Mouse (Mus musculus): ENCODE data around the gene Dhrs2. TPM values are rescaled to one million over a fixed set of nuclear protein-coding genes. Genes with fewer than 3 reads are reported as not detected.
A peak's percentile ranks its signal among the peaks of the same experiment; 100 is the strongest.

Gene Dhrs2
- not detected in 2 replicates for polyA plus RNA-seq (2016; fragmentation: Nextera tagmentation; extraction: Ambion mirVana)

DNA sequence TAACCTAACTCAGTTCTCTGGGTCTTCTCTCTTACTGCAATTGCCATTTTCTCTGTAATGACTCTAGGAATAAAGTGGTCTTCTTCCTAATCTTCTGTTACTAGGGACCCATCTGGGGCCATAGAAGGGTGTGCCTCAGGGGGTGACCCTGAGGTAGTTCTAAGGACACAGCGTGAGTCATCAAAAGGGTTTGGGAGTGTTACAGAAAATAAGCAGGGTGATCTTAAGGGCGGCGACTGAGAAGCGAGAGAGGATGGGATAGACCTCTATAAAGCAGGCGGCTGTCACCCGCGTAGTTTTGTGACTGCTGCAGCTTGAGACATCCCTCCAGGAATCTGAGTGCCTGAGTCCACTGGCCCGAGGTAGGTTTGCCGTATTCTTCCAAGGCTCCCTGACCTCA lies at the start of gene Dhrs2:
Dhrs2 (plus strand) TSS at position 301 of the 400 bp plus-strand sequence.
- no peak for DNase-seq (ENCODE audit: low spot score)

DNA sequence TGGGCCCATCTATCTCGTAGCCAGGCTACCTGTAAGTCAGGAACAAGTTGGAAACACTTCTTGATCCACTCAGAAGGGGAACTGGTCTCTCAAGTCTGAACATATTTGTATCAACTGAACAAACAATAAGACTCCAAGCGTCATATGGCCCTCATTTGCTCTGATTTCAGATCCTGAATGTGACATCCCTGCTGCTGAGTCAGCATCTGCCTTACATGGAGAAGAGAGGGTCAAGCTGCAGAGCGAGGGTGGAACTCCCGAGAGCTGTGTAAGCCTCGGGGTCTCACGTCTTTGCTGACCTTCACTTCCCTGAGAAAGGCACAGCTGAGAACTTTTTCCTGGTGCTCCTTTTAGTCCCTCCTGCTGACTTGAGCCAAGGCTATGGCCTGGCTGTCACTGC lies 47.6 kb upstream of the Dhrs2 start:
- Histone ChIP-seq H3K4me1 (0 out of 2 replicates have a peak, but pooled peaks cover 5% of the 10 kb centered on the region), H3K9me3 (no peaks in the 10 kb centered on the region), H3K4me3 (no peak overlapping the region), H3K27me3 (ENCODE audit: insufficient read depth, poor library complexity, severe bottlenecking) (peaks cover 10% of the 10 kb centered on the region), H3K36me3 (no peaks in the 10 kb centered on the region), H3K27ac (no peak overlapping the region)
- WGBS, result 55% methylated on average over 6 of the region's 6 CpGs
- no peak for DNase-seq (ENCODE audit: low spot score)

More for the DNA sequence above, at the start of gene Dhrs2:
- 72% methylated on average over 9 of the region's 9 CpGs for WGBS
- no peaks in the 10 kb centered on the region for H3K36me3 ChIP-seq
- H3K4me1 ChIP-seq, result no peaks in the 10 kb centered on the region
- no peak within 1 kb of the TSS for H3K27ac ChIP-seq
- H3K9me3 ChIP-seq, result no peaks in the 10 kb centered on the region
- H3K4me3 ChIP-seq, result no peak within 1 kb of the TSS
- no peaks in the 10 kb centered on the region for H3K27me3 ChIP-seq (ENCODE audit: insufficient read depth, poor library complexity, severe bottlenecking)

DNA sequence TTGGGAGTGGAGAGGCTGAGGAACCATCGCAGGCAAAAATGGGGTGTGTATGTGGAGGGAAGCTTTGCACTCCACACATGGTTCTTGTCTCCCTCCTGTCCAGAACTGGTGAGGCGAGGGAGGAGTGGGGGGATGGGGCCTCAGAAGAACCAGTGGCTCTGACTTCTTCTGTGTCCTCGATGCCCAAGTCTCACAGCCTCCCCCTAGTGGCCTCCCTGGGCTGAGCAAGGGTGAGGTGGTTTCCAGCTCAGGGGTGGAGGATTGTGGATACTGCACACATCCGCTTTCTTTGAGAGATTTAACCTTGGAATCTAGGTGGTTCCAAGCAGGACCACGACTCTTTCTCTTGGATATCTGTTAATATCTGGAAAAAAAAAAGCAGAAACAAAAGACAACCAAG lies 44.5 kb upstream of the Dhrs2 start:
- 0 out of 2 replicates have a peak, but pooled peaks cover 6% of the 10 kb centered on the region for H3K27me3 ChIP-seq (ENCODE audit: insufficient read depth, poor library complexity, severe bottlenecking)
- no peak overlapping the region for H3K27ac ChIP-seq
- WGBS, result 33% methylated on average over 5 of the region's 5 CpGs
- no peaks in the 10 kb centered on the region for H3K9me3 ChIP-seq
- DNase-seq (ENCODE audit: low spot score), result no peak
- no peaks in the 10 kb centered on the region for H3K36me3 ChIP-seq
- peaks cover 13% of the 10 kb centered on the region for H3K4me1 ChIP-seq
- H3K4me3 ChIP-seq, result no peak overlapping the region

DNA sequence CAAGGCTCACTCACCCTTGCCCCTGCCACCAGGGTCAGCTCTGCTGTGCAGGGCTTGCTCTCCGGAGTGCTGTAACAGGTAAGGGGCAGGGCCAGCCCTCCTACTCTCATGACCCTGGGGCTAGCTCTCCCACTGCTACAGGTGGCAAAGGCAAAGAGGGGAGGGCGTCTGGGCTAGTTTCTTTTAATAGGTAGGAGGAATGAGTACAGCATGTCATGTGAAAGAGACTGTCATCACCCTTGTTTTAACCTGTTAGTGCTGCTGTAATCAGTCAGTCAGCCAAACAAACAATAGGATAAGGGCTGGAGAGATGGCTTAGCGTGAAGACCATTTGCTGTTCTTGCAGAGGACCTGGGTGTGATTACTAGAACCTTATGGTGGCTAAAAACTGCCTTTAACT lies 40.9 kb upstream of the Dhrs2 start:
- Histone ChIP-seq H3K27ac (no peak overlapping the region), H3K36me3 (no peaks in the 10 kb centered on the region), H3K9me3 (no peaks in the 10 kb centered on the region), H3K27me3 (ENCODE audit: insufficient read depth, poor library complexity, severe bottlenecking) (0 out of 2 replicates have a peak, but pooled peaks cover 6% of the 10 kb centered on the region), H3K4me1 (peaks cover 13% of the 10 kb centered on the region), H3K4me3 (no peak overlapping the region)
- 33% methylated on average over 3 of the region's 3 CpGs for WGBS
- DNase-seq (ENCODE audit: low spot score), result no peak

DNA sequence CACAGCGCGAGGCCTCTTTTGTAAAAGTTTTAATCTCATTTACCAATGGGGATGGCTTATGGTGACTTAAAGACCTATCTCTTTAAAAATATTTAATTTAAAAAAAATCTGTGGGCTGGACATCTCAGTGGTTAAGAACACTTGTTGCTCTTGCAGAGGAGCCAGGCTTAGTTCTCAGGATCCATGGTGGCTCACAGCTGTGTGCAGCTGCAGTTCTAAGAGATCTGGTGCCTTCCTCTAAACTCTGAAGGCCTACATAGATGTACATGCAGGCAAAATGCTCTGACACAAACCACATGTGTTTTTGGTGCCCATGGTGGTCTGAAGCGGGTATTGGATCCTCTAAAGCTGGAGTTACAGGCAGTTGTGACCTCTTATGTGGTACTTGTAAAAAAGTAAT lies 38.6 kb upstream of the Dhrs2 start:
- no peaks in the 10 kb centered on the region for H3K36me3 ChIP-seq
- WGBS, result 92% methylated on average over 3 of the region's 3 CpGs

DNA sequence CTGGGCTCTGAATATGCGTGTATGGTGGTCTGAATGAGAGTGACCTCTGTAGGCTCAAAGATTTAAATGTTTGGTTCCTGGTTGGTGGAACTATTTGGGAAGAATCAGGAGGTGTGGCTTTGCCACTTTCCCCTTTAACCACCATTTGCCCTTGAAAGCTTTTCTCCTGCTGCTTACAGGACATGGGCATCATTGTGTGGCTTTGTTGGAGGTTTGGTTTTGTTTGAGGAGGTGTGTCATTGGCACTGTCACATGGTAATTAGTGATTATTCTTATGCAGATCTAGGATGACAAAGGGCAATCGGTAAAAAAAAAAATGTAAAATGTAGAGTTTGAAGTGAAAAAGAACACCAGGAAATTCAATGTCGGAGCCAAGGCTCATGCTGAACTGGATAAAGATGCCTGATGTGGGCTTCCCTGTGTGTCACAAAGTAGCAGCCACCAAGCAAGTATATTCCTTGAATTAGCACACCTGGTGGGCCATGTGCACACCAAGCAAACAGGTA lies 37.1 kb upstream of the Dhrs2 start:
- Histone ChIP-seq H3K27me3 (ENCODE audit: insufficient read depth, poor library complexity, severe bottlenecking) (peaks cover 26% of the 10 kb centered on the region), H3K9me3 (no peaks in the 10 kb centered on the region), H3K4me1 (peaks cover 14% of the 10 kb centered on the region), H3K27ac (no peak overlapping the region), H3K4me3 (no peak overlapping the region), H3K36me3 (no peaks in the 10 kb centered on the region)
- WGBS, result 91% methylated on average over 3 of the region's 3 CpGs
- no peak for DNase-seq (ENCODE audit: low spot score)

More for the DNA sequence above, 38.6 kb upstream of the Dhrs2 start:
- Histone ChIP-seq H3K27ac (no peak overlapping the region), H3K9me3 (no peaks in the 10 kb centered on the region), H3K4me3 (no peak overlapping the region), H3K27me3 (ENCODE audit: insufficient read depth, poor library complexity, severe bottlenecking) (peaks cover 13% of the 10 kb centered on the region; the same call in 1 of the 2 replicates), H3K4me1 (peaks cover 8% of the 10 kb centered on the region)
- peak; percentile 54 for DNase-seq (ENCODE audit: low spot score)

DNA sequence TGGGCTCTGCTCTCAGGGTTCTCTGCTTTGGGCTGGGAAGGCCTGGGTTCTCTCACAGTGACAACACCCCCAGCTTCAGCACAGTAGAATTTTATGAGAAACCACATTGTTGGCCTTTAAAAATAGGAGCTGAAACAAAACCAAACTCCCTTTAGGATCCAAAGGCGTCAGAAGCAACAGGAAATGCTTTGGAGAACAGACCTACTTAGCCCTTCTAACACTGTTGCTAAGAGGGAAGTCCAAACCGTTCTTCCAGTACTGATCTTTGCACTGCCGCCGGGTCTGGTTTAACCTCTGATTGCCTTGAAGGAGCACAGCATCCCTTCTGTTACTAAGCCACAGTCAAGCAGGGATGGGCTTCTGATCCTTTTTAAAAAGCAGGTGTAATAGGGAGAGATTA lies 33.3 kb upstream of the Dhrs2 start:
- Histone ChIP-seq H3K4me3 (no peak overlapping the region), H3K4me1 (peaks cover 11% of the 10 kb centered on the region; the same call in 1 of the 2 replicates), H3K27ac (no peak overlapping the region), H3K9me3 (no peaks in the 10 kb centered on the region), H3K36me3 (no peaks in the 10 kb centered on the region), H3K27me3 (ENCODE audit: insufficient read depth, poor library complexity, severe bottlenecking) (peaks cover 43% of the 10 kb centered on the region)
- WGBS, result 41% methylated on average over 4 of the region's 4 CpGs
- DNase-seq (ENCODE audit: low spot score), result no peak

DNA sequence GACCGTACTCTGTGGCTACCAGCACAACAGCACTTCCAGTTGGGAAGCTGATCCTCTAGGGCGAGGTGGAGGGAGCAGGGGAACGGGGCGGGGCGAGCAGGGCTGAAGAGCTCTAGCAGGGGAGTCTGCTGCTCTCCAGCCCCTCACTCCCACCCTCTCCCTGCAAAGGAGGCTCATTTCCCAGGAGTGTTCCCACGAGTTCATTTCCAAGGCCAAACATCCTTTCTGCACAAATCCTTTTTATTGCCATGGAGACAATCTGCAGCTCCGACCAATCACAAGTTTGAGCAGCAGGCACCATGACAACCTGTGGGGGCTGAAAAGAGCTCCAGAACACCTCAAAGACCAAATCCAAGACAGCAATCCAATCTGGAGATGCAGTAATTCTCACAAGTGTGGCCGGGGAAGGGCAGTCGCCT lies 32.4 kb upstream of the Dhrs2 start:
- H3K27ac ChIP-seq, result no peak overlapping the region
- peaks cover 15% of the 10 kb centered on the region for H3K4me1 ChIP-seq
- no peaks in the 10 kb centered on the region for H3K9me3 ChIP-seq
- WGBS, result 44% methylated on average over 9 of the region's 9 CpGs
- no peaks in the 10 kb centered on the region for H3K36me3 ChIP-seq
- no peak for DNase-seq (ENCODE audit: low spot score)
- no peak overlapping the region for H3K4me3 ChIP-seq
- peaks cover 49% of the 10 kb centered on the region for H3K27me3 ChIP-seq (ENCODE audit: insufficient read depth, poor library complexity, severe bottlenecking)

DNA sequence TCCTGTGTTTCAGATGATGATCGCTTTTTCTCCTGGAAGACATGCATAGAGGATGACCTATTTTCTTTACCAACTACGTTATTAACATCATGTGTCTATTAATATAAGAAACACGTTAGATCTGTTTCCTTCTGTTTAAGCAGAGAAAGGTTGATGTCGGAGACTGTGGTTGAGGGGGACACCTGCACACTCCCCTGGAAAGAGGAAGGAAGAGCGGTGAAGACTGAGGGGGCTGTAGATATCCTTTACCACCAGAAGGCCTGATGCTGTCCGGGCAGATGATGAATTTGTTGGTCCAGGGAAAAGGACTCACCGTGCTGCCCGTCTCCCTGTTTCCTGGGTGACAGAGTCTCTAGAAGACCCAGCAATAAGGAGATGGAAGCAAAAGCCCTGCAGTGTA lies 28.5 kb upstream of the Dhrs2 start:
- peaks cover 45% of the 10 kb centered on the region for H3K27me3 ChIP-seq (ENCODE audit: insufficient read depth, poor library complexity, severe bottlenecking)
- H3K4me1 ChIP-seq, result peaks cover 40% of the 10 kb centered on the region
- H3K27ac ChIP-seq, result no peak overlapping the region
- no peak overlapping the region for H3K4me3 ChIP-seq
- 86% methylated on average over 8 of the region's 8 CpGs for WGBS
- H3K36me3 ChIP-seq, result no peaks in the 10 kb centered on the region
- H3K9me3 ChIP-seq, result no peaks in the 10 kb centered on the region
- DNase-seq (ENCODE audit: low spot score), result no peak

DNA sequence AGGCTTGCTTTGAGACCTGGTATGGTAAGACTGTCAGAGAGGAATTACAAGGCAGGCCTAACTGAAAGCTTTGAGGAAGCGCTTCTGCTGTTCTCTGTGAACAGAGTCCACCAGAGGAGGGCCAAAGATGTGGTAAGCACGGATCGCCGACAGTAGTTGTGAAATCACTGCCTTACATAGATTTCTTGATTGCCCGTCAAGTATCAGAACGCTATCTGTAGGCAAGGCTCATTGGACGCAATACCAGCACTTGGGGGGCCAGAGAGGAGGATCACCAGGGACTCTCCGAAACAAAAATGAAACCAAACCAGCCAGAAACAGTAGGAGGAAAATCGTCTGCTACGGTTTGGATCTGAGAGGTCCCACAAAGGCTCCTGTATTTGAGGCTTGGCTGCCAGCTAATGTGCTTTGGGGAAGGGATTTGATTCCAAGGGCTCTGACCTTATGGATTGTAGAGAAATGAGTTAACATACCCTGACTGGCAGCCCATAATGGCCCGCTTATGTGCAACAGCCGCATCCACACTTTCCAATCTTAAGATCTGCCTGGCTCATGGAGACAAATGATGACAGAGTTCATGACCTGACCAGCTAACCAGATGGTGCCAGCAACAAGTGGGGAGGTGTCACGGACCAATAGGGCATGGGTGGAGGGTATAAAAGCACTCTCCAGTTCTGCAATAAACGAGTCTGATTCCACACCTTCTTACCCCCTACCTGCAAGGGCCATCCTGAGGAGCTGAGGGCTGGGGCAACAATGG lies 27.8 kb upstream of the Dhrs2 start:
- Histone ChIP-seq H3K36me3 (no peaks in the 10 kb centered on the region), H3K9me3 (no peaks in the 10 kb centered on the region), H3K27me3 (ENCODE audit: insufficient read depth, poor library complexity, severe bottlenecking) (peaks cover 40% of the 10 kb centered on the region), H3K4me1 (peaks cover 47% of the 10 kb centered on the region), H3K4me3 (no peak overlapping the region), H3K27ac (no peak overlapping the region)
- no peak for DNase-seq (ENCODE audit: low spot score)
- WGBS, result 74% methylated on average over 14 of the region's 14 CpGs

DNA sequence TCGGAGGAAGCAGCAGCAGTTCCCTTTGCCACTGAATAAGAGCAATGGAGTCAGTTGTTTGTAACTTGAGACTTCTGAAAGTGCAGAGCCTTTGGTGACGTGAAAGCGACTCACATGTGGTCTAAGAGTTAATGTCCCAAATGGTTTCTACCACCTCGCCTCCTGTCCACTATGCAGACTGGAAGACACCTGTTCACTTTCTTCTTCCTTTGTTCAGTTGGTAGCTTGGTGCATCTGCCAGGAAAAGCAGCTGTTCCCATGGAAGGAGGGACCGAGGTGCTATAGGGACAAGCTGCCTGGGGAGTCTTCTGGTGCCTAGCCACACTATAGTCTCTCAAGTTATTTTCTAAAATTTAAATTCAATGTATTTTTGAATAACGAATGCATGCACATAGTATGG lies 27.0 kb upstream of the Dhrs2 start:
- 55% methylated on average over 6 of the region's 6 CpGs for WGBS
- Histone ChIP-seq H3K4me1 (peaks cover 43% of the 10 kb centered on the region), H3K9me3 (no peaks in the 10 kb centered on the region), H3K4me3 (no peak overlapping the region), H3K36me3 (no peaks in the 10 kb centered on the region), H3K27ac (no peak overlapping the region), H3K27me3 (ENCODE audit: insufficient read depth, poor library complexity, severe bottlenecking) (peaks cover 33% of the 10 kb centered on the region)
- DNase-seq (ENCODE audit: low spot score), result no peak

DNA sequence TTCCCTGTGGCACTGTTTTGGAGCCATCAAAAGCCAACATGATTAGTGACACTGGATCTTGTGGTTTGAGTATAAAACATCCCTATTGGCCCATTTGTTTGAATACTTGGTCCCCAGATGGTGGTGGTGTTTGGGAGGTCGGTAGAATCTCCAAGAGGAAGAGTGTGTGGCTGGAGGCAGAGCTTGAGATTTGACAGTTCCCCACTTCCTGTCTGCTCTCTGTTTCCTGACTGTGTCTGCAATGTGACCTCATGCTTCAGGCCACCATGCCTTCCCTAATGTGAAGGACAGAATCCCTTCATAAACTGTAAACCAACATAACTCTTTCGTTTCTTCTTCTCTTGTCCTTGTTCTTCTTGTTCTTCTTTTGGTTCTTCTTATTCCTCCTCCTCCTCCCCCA lies 24.7 kb upstream of the Dhrs2 start:
- WGBS, result 54% methylated on average over 2 of the region's 2 CpGs
- Histone ChIP-seq H3K9me3 (0 out of 2 replicates have a peak, but pooled peaks cover 4% of the 10 kb centered on the region), H3K4me1 (peaks cover 41% of the 10 kb centered on the region), H3K27me3 (ENCODE audit: insufficient read depth, poor library complexity, severe bottlenecking) (peaks cover 23% of the 10 kb centered on the region), H3K4me3 (no peak overlapping the region), H3K27ac (no peak overlapping the region), H3K36me3 (no peaks in the 10 kb centered on the region)
- no peak for DNase-seq (ENCODE audit: low spot score)

DNA sequence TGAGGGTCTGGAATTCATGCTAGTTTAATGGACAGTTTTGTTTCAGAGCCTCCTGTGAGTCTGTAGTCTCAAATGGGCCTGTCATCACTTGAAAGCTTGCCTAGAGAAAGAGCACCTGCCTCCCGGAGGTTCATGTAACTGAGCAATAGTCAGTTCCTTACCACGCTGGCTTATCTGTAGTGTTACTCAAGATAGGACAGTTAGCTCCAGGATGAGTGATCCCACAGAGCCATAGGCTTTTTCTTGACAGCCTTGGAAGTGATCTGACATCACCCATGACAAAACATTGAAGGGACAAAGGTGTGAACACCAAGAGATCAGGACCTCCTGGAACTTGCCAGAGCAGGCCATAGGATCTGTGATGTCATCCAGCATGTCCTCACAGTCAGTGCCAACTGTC lies 23.6 kb upstream of the Dhrs2 start:
- no peak overlapping the region for H3K27ac ChIP-seq
- H3K27me3 ChIP-seq (ENCODE audit: insufficient read depth, poor library complexity, severe bottlenecking), result peaks cover 17% of the 10 kb centered on the region
- H3K4me1 ChIP-seq, result peaks cover 41% of the 10 kb centered on the region
- H3K4me3 ChIP-seq, result no peak overlapping the region
- H3K9me3 ChIP-seq, result 0 out of 2 replicates have a peak, but pooled peaks cover 4% of the 10 kb centered on the region
- peak; percentile 83 for DNase-seq (ENCODE audit: low spot score)
- WGBS, result 22% methylated on average over 2 of the region's 2 CpGs
- no peaks in the 10 kb centered on the region for H3K36me3 ChIP-seq
